Mouse (Mus musculus): ENCODE data around the gene Gm8453.
"Not testable (repeated sequence)": the region's sequence is repeated elsewhere in the genome, so short reads cannot be mapped to it uniquely, and the experiment has no call there.

Gene Gm8453

GRCm38 (mm10) chr7:22229384-22229783 lies at the start of gene Gm8453:
Gene Gm8453, minus strand, starts transcription at chr7:22229484.
- DNase-seq, result not testable (repeated sequence)

GRCm38 (mm10) chr7:22201164-22201563 lies 28.1 kb downstream of the Gm8453 start, which contains the start of gene Gm8653:
Gene Gm8653, minus strand, starts transcription at chr7:22201264.
- DNase-seq, result not testable (repeated sequence)

- DNase-seq, result not testable (repeated sequence)
These were observed 40.2 kb downstream of the Gm8453 start, which contains the start of gene Vmn1r143 for GRCm38 (mm10) chr7:22189077-22189476. Gene Vmn1r143, plus strand, starts transcription at chr7:22189377.
